Mouse (Mus musculus) splenic B cell, adult 2 months (primary cell): ENCODE data around the gene Trabd2b.

Experiments used
- DNase-seq: peaks from one replicate; pipeline ENCODE4 v3.0.0-alpha.2; 2011; ENCODE audit warnings: low read depth, low spot score
- H3K27me3 ChIP-seq: 2 replicates; pipeline ENCODE4 v1.6.1; 2012; ENCODE audit warnings: mild to moderate bottlenecking, low read length, moderate library complexity, mixed read lengths; ENCODE audit not compliant: control insufficient read depth, poor library complexity, insufficient read depth, severe bottlenecking
- H3K36me3 ChIP-seq: 2 replicates; pipeline ENCODE4 v1.6.1; 2012; ENCODE audit warnings: mild to moderate bottlenecking, low read length, moderate library complexity, mixed read lengths; ENCODE audit not compliant: control insufficient read depth, poor library complexity, insufficient read depth, severe bottlenecking

Trabd2b gene

DNA sequence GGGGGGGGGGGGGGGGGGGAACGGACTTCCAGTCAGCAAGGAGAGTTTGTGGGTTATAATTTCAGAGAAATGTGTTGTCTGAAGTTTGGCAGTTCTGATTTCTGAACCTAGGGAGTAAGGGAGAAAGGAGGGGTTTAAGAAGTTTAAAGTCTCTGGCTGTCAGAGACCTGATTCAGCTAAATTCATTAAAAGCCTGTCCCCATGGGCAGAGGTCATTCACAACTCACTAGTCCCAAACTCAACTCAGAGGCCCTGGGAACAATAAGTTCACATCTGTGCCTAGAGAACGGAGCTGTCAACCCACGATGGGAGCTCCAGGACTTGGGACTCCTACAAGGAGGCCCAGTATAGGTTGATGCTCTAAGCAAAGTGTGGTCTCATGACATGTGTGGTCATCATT lies 3.5 kb downstream of the Trabd2b start:
- Histone ChIP-seq H3K36me3 (no peaks in the 10 kb centered on the region), H3K27me3 (0 out of 2 replicates have a peak, but pooled peaks cover 2% of the 10 kb centered on the region)
- DNase-seq, result no peak

DNA sequence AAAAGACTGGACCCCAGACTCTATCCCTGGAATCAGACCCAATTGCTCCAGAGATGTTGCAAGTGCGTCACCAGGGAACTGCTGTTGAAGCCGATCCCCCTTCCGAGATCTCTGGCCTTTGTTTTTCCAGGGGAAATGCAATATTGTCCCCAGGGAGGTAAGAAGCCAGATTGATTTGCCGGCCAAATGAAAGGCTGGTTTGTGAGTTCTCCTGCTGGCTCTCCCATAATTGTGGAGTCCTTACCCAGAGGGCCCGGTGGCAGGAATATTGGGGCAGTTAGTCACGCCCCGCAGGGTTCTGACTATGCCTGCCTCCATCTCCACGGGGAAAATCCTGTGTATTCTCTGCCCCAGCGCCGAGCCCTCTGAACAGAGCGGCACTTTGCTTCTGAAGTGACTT lies 3.9 kb downstream of the Trabd2b start:
- Histone ChIP-seq H3K36me3 (no peaks in the 10 kb centered on the region), H3K27me3 (0 out of 2 replicates have a peak, but pooled peaks cover 2% of the 10 kb centered on the region)

DNA sequence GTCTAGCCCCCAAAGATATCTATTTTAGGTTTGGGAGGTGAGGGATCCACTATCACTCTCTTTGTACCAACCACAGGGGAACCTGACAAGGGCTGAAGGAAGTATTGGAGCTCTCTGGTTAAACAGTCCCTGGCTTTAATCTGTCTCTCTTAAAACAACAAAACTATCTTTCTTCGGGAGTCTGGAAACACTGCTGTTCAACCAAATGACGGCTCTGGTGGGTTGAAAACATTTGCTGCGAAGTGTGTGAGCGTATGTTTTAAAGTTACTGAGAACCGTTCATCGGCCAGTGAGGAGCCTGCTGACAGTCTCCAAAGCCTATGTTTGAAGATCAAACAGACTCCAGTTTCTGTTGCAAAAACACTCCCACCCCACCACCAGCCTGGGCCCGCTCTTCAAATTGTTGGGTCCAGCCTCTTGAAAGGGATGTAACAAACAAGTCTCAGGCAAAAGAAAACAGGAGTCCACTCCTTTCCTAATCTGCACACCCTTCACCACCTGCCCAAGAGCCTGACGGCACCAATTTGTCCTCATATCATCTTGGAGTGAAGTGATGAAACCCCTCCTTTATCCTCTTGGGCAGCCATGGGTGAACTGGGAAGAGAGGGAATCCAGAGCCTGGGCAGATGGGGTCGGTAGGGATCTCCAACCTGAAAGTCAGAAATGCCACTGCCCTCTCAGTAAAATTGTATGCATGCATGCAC lies 4.6 kb downstream of the Trabd2b start:
- H3K36me3 ChIP-seq, result no peaks in the 10 kb centered on the region
- DNase-seq, result no peak
- 0 out of 2 replicates have a peak, but pooled peaks cover 2% of the 10 kb centered on the region for H3K27me3 ChIP-seq

More for the DNA sequence above, 3.9 kb downstream of the Trabd2b start:
- no peak for DNase-seq

DNA sequence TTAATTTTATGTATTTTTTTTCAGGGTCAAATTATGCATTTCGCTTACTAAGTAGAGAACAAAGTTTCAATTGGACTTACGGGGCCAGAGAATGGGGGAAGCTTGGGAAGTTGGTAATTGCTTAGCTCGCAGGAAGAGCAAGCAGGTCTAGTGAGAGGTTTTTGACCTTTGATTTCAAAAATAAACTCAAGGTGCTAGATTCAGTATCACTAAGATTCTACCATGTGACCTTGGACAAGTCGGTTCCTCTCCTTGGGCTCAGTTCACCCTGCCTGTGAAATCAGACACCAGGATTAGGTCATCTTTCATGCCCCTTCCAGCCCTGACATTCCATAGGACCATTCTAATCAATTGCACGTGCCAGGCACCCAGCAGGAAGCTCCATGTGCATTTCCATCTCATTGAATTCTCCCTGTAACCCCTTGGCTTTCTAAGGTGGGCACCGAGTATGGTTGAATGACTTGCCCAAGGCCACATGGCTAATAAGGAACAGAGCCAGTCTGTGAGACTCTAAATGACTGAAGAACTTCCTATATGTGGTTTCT lies 5.4 kb downstream of the Trabd2b start:
- no peak for DNase-seq
- H3K27me3 ChIP-seq, result no peaks in the 10 kb centered on the region
- H3K36me3 ChIP-seq, result no peaks in the 10 kb centered on the region

DNA sequence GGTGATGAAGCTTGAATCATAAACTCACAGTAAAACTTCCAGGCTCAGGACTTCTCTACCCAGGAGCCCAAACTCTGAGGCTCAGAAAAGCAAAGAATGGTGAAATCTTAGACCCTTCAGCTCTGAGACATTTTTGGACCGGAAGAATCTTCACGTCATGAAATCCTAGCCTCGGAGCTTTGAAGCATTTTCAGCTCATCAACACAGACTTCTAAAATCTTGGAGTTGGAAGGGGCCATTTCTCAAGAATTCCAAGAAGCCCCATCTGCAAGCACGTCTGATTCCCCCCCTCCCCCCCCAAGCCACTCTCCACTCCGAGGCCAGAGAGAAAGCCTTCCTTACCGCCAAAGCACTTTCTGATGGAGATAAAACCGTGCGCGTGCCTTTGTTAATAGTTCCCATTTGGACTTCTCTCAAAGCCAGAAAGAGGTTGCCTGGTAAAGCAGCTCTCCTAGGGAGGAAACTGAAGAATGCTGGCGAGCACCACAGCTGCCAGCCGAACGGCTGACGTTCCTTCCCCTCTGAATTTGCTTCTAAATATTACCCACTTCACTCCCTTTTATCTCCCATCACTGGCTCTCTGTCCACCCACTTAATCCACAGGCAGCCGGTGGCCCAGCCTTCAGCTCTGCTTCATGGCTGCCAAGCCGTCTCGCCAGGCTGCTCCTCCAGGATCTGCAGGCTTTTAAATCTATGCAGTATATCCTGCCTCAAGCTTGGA lies 9.6 kb downstream of the Trabd2b start:
- H3K27me3 ChIP-seq, result no peaks in the 10 kb centered on the region
- no peak for DNase-seq
- H3K36me3 ChIP-seq, result no peaks in the 10 kb centered on the region

DNA sequence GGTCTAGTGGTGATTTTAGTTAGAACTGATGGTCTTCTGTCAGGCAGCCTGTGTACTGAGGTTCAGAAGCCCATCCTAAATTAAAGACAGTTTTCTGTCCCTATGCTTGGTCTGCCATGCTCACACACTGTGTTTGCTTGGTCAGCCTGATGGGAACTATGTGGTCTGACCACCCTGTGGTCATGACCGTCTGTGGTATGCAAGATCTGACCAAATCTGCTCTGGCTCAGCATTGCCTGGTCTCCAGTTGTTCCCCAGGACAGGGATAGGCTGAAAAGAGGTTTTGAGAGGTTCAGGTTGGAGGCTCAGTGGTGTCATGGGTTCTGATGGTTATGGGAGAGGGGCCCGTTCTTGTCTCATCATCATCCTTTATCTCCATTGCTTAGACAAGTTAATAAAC lies 13.6 kb downstream of the Trabd2b start:
- no peak for DNase-seq
- H3K27me3 ChIP-seq, result no peaks in the 10 kb centered on the region

DNA sequence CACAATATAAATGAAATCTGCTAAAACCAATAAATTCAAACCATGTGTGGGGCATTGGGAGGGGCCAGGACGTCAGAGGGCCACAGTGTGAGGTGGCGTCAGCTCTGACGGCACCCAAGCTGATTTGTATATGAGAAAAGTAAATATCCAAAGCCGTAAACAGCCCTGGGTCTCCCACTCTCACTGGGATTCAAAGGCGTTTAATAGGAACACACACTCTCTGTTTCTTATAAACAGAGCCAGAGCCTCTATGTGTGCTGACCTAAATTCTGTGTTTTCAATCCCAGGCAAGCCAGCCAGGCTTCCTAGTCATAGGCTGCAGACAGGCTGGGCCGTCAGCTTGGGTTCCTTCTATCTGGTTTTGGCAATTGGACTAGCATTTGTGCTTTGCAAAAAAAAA lies 16.6 kb downstream of the Trabd2b start:
- no peaks in the 10 kb centered on the region for H3K27me3 ChIP-seq
- no peak for DNase-seq
- H3K36me3 ChIP-seq, result no peaks in the 10 kb centered on the region; the same call in 1 of the 2 replicates

More for the DNA sequence above, 13.6 kb downstream of the Trabd2b start:
- H3K36me3 ChIP-seq, result no peaks in the 10 kb centered on the region

DNA sequence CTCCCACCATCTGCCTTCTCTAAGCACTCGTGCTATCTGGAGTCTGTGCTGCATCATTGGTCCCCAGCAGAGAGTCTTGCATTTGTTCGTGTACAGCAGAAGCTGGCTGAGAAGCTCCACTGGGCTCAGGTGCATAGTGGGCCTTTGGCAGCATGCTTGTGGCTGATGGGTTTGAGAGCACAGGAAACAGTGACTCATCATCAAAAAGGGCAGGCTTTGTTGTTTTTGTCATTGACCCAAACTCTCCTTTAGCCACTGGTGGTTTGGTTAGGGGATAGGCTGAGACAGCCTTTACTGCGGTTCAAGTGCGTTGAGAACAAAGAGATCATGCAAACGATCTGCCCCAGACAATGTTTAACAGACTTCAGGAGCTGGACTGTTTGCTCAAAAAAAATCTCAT lies 19.3 kb downstream of the Trabd2b start:
- DNase-seq, result no peak
- no peaks in the 10 kb centered on the region; the same call in 1 of the 2 replicates for H3K36me3 ChIP-seq
- H3K27me3 ChIP-seq, result no peaks in the 10 kb centered on the region

DNA sequence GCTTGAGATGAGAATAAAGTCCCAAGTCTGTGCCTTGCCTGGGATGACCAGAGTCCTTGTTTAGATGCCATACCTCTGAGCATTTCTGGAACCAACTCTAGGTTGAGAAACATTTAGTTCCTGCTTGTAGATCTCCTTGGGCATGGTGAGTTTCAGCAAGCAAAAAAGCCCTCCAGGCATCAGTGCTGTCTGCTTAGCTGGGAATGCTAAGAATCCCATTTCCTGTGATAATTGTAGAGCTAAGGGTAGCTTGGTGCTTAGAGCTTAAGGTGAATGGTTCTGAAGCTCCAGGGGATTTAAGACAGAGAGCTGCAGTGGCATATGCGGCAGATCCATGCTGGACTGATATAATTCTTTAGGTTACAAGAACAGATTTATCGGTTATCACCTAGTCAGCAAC lies 26.2 kb downstream of the Trabd2b start:
- no peak for DNase-seq
- H3K27me3 ChIP-seq, result no peaks in the 10 kb centered on the region
- H3K36me3 ChIP-seq, result no peaks in the 10 kb centered on the region

DNA sequence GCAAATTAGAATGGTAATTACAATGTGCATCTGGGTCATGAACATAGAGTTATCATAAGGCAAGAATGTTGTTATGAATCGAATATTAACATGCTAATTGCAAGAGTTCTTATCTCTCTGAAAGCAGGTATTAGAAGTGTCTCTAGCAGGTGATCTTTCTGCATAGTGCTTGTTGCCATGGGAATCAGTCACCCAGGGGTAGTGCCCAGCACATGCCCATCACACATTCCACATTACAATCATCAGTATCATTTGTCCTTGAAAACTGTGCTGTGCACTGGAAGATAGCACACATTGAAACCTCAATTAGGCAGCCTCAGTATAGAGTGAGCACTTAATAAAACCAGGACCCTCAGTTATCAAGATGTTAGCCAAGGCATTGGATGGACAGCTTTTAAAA lies 26.9 kb downstream of the Trabd2b start:
- no peak for DNase-seq
- Histone ChIP-seq H3K36me3 (no peaks in the 10 kb centered on the region), H3K27me3 (no peaks in the 10 kb centered on the region)

DNA sequence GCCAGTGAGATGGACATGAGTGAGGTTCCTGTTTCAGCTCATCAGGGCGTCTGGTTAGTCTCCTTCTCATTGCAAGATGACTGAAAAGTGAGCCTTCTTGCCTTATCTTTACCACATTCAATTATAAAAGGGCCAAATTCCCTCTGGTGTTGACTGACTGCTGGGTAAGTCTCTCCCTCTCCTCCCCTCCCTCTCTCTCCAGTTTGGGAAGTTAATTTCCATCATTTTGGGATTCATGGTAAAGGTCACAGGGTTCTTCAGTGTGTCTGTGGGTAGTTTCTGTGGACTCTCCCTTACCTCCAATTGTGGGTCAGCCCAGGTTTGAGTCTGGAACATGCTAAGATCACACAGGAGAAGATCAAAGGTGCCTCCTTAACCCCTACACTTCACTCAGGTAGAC lies 28.2 kb downstream of the Trabd2b start:
- H3K36me3 ChIP-seq, result no peaks in the 10 kb centered on the region
- H3K27me3 ChIP-seq, result no peaks in the 10 kb centered on the region
- no peak for DNase-seq

DNA sequence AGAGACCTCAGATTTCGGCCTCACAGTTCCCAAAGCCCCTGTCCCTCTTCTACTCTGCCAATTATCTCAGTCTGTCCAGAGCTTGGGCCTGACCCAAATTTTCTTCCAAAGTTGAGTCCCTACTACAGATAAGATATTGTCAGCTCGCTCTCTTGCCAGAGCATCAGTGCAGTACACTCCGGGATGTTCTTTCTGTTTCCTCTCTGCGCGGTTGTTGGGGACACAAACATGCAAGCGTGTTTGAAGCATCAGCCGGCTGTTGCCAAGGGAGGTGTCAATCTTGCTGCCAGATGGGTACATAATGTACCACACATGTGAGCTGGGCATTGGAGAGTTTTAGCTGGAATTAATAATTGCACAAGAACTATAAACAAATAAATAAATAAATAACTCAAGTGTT lies 28.9 kb downstream of the Trabd2b start:
- no peaks in the 10 kb centered on the region for H3K27me3 ChIP-seq
- H3K36me3 ChIP-seq, result no peaks in the 10 kb centered on the region
- DNase-seq, result no peak

DNA sequence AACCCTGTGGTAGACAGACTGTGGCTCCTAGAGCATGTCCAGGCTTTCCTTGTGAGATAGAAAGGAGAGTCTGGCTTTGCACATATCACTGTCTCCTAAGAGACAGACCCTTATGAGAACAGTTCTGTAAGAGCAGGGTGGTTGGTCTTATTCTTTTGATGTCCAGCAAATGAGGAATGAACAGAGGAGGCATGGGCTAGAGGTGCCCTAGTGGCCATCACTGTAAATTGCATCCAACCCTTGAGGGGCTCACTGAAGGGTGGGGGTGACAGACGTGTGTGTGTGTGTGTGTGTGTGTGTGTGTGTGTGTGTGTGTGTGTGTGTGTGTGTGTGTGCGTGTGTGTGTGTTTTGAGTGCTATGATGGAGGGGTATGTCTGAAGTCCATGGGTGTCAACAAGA lies 32.2 kb downstream of the Trabd2b start:
- no peak for DNase-seq
- Histone ChIP-seq H3K27me3 (no peaks in the 10 kb centered on the region), H3K36me3 (no peaks in the 10 kb centered on the region)

DNA sequence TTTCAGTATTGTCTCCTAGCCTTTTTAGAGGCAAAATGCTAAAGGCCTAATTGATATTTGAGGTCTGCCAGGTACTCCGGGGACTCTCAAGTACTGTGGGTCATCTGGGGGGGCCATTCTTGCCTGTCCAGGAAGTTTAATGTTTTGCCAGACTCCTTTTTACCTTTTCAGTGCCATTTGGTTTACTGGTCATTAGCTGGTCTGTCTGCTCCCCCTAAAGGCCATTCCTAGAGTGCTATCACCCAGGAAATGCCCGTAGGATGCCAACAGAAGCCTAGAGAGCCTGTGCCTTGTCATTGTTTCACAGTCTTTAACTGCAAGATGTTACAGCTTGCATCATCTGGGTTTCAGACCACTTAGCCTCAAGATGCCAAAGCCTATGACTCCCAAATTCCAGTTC lies 35.7 kb downstream of the Trabd2b start:
- Histone ChIP-seq H3K36me3 (no peaks in the 10 kb centered on the region), H3K27me3 (no peaks in the 10 kb centered on the region)
- DNase-seq, result no peak

DNA sequence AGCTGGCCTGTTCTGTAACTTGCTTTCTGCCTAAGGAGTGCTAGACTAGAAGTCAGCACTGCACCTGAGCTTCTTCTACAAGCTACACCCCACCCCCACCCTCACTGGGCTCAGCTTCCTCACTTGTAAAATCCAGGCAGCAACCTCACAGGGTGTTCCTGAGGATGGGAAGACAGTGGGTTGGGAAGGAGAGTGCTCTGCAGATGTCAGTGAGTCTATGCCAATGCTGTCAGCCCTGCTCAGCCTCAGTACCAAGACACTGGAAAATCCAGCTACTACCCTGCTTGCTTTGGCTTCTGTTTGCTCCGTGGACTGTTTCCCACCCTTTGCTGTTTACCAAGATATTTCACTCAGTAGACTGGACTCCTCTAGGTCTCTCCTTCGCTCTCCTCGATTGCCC lies 36.1 kb downstream of the Trabd2b start:
- H3K36me3 ChIP-seq, result no peaks in the 10 kb centered on the region
- no peak for DNase-seq
- H3K27me3 ChIP-seq, result no peaks in the 10 kb centered on the region
